Mouse (Mus musculus) cerebellum, postnatal 36 days (tissue): Measurements from ENCODE around the gene Akr1b8.
"Not testable (repeated sequence)": the region's sequence is repeated elsewhere in the genome, so short reads cannot be mapped to it uniquely, and the experiment has no call there.

Experiments used
- DNase-seq, 2 experiments: peaks; one replicate each; pipeline ENCODE4 v3.0.0; 2021 to 2022; ENCODE audit warnings: mixed read lengths in 2 of 2

The Akr1b8 gene

DNA sequence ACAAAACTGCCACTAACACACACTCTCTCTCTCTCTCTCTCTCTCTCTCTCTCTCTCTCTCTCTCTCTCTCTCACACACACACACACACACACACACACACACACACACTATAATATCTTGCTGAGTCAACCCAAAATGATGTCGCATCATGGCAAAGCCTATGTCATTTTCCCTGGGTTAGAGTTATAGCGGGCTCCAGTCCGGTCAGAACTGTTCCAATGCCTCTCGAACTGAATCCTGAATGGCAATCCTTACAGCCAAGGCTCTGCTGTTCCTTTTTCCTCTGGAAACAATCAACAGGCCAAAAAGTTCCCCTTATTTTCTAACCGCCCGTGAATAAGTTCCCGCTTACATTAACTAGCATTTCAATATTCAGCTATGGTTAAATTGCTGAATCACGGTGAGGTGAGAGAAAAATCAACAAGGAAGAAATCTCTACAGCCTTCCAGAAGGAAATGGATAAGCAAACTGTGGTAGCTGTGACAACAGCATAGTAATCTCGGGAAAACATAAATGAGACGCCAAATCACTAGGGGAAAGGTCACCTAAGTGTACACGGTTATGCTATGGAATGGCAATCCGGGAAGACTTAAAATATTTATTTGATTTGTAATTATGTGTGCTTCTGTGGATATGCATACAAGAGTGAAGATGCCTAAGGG lies 3.8 kb upstream of the Akr1b8 start:
- no peak for DNase-seq

- DNase-seq = not testable (repeated sequence)
These were observed 2.4 kb upstream of the Akr1b8 start for GRCm38 (mm10) chr6:34351481-34351880.

DNA sequence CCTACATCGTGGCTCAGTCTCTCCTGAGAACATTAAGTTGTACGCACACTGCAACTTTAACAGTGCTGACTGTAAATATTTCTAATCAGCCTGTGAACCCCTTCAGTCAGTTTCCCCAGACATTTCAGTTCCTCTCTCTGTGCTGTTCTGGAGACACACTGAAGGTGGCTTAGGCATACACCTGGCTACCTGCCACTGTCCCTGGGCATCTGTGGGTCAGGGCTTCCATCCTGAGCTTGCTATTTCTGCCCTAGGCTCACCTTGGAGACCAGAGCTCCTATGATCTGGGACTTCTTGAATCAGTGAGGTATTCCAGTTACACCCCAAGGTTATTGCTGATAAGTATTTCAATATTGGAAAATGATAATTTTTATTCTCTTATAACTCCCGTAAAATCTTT lies 1.5 kb upstream of the Akr1b8 start:
- no peak for DNase-seq

GRCm38 (mm10) chr6:34354354-34355348 lies 732 bp downstream of the Akr1b8 start:
- no peak for DNase-seq

DNA sequence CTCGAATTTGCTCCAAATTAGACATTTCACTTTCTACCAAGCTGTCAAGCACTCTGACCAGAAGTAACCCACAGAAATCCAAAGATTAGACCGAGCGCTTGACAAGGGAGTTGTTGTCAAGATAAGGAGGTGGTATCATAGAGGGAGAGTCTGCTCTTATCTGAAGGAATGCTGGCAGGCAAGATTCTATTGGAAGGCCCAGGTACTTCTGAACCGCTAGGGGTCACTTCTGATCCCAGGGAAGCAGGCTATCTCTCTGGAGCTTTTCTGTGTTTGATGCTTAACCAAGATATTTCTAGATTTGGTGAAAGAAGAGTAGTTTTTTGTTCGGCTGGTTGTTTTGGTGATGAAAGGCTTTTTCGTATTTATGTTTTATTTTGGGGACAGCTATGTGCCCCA lies 1.4 kb downstream of the Akr1b8 start:
- no peak for DNase-seq

- DNase-seq = no peak
These were observed 1.9 kb downstream of the Akr1b8 start for GRCm38 (mm10) chr6:34355841-34356240.

DNA sequence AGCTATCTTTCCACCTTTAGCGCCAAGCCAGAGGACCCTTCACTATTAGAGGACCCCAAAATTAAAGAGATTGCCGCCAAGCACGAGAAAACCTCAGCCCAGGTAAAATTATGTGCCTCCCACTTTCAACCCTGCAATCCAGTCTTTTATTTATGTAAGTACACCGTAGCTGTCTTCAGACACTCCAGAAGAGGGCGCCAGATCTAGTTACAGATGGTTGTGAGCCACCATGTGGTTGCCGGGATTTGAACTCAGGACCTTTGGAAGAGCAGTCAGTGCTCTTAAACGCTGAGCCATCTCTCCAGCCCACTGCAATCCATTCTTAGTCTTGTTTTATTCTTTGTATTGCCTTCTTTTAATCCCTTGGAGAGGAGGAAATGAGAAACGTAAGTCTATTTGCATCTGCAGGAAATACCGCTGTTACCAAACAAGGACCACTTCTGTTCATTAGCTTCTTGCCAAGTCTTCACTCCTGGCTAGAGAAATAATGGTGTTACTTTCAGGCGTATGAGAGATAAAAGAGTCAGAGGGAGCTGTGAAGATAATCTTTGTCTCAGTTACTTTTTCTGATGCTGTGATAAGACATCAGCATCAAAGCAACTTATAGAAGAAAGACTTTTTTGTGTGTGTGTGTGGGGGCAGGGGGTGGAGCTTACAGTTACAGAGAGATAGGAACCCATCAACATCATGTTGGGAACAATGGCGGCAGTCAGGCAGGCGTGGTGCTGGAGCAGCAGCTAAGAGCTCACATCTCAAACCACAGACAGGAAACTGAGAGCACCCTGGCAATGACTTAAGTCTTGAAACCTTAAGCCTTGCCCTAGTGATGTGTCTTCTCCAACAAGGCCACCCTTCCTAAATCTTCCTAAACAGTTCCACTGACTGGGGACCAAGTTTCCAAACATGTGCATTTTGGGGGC lies 10.6 kb downstream of the Akr1b8 start:
- no peak for DNase-seq

GRCm38 (mm10) chr6:34367998-34368397 lies 14.1 kb downstream of the Akr1b8 start:
- DNase-seq = no peak

DNA sequence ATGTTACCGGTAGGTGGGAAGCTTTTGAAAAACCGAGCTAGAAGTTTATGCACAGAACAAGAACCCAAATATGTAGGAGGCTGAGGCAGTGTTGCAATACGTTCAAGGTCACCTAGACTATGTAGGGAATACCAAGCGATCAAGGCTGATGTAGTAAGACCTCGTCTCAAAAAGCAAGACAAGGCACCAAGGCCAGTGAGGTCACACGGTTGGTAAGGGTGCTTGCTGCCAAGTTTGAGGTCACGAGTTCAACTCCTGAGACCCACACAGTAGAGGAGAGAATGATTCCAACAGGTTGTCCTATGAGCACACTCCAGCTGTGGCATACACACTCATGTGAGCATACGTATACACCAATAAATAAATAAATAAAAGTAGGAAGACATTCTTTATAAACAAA lies 16.2 kb downstream of the Akr1b8 start:
- DNase-seq = no peak

DNA sequence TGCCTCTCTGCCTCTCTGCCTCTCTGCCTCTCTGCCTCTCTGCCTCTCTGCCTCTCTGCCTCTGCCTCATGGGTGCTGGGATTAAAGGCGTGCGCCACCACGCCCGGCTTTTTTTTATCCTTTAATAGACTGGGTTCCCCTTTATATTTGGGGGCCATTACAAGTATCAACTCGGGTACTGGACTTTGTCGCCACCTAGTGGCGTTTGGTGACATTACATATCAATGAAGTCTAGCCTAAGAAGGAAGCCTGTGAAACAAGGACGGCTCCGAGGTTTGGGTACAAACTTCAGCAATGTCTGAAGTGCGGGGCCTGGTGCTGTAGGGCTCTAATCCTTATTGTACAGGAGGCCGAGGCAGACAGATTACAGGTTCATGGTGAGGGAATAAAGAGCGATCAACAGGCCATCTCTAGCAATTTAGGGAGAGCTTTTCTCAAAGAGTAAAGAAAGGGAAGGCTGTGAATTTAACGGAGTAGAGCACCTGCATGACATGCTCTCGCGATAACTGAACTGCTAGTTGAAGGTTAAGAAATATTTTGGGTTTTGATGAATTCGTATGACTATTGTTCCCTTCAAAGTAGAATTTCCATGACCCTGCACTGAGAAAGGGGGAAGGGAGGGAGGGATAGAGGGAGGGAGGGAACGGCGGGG lies 17.9 kb downstream of the Akr1b8 start:
- DNase-seq = peak; percentile 72 to 86

DNA sequence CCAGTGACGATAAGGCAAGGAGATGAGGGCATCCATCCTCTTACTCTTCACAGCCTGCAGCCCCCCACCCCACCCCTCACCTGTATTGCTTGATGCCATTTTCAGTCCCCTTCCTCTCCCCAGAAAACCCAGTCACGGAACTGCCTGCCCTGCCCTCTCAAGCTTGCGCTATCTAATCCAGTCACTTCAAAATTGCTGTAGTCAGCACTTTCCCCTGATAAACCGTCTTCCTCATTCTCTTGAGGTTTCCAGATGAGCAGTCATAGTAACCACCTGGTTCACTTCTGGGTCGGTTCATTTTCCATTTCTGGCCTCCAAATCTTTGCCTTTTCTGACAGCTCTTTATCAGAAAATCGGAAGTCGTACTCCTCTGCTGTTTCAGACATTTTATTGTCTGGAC lies 19.9 kb downstream of the Akr1b8 start:
- DNase-seq = no peak

DNA sequence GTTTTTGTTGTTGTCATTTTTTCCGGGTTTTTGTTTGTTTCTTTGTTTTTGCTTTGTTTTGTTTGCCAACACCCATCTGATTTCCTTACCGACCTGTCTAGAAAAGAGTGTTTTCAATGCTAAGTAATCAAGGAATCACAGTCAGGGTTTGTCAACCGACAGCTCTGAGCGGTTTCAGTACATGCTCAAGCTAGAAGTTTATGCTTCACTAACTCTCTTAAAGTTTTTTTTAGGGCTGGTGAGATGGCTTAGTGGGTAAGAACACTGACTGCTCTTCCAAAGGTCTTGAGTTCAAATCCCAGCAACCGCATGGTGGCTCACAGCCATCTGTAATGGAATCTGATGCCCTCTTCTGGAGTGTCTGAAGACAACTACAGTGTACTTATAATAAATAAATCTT lies 22.0 kb downstream of the Akr1b8 start:
- DNase-seq = not testable (repeated sequence)

GRCm38 (mm10) chr6:34383401-34383800 lies 29.5 kb downstream of the Akr1b8 start:
- no peak for DNase-seq

DNA sequence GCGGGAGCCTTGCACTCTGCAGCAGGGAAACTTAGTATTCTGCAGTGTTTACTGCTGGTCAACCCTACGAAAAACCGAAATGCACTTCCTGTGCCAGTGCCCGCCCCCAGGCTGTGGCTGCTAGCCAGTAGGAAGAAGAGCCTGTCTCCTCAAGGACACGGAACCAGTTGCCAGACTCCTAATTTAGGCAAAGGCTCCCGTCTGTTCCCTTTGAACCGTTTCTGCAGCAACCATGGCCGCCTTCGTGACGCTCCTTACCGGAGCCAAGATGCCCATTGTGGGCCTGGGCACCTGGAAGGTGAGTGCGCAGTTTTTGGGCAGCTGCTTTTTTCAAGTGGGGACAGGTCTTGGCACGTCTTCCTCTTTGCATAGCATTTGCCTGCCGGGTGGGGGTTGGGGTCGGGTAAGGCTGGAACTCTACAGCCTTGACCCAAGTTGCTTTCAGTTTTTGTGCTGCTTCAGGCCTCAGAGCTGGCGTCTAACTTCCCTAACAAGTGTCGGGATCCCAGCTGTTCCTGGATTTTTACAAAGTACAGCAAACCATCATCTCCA lies 30.3 kb downstream of the Akr1b8 start, which contains the start of gene Akr1b10:
Akr1b10 (plus strand) TSS at position 109 of the 552 bp plus-strand sequence.
- peak; percentile 64 to 65 for DNase-seq

GRCm38 (mm10) chr6:34384701-34385370 lies 30.9 kb downstream of the Akr1b8 start:
- peak; percentile 11 to 21 for DNase-seq

DNA sequence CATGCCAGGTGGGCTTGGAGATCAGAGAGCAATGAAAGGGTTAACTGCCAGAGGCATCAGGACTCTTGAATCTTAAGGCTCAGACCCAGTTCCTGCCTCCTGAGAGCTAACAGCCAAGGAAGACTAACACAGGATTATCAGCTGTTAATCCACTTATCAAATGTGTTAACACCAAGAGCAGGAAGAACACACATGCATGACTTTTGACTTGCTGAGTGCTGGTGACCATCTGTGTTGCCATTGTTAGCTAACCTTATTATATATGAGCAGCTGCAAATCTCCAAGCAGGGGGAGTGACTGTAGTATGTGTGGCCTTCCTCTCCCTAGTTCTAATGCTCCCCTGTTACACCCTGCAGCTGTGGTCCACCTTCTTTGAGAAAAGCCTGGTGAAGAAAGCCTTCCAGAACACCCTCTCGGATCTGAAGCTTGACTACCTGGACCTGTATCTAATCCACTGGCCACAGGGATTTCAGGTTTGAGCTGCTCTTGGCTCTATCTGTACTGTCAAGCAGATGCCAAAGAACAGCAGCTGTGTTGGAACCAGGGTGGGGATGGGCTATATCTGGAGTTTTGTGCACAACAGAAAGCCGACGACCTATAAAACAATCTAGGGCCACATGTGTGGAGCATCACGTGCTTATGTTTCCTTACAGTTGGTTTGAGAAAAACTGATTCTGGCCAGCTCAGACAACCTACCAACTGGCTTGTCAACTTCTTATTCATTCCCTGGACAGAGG lies 34.7 kb downstream of the Akr1b8 start:
- no peak for DNase-seq

GRCm38 (mm10) chr6:34395897-34396296 lies 42.0 kb downstream of the Akr1b8 start:
- DNase-seq = no peak

GRCm38 (mm10) chr6:34398431-34398830 lies 44.5 kb downstream of the Akr1b8 start:
- no peak for DNase-seq

GRCm38 (mm10) chr6:34399606-34400220 lies 45.8 kb downstream of the Akr1b8 start:
- DNase-seq = no peak

DNA sequence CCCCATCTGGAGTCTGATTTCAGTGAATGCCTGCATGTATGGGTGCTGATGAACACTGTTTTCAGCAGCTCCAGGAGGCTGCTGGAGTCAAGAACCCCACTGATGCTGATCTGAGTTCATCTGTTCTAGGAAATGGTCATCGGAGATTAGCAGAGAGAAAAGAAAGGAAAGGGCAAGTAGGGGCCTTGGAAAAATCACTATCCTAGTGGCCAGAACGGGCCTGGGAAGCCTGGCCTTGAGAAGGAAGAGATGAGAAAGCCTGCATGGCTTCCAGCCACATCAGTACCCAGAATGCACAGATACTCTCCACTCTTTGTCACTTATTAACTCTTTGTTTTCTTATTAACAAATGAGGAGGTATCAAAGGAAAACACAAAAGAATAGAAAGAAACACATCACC lies 46.8 kb downstream of the Akr1b8 start:
- DNase-seq = no peak
